Comparison of ENCODE assay signal across 25 mouse cellular contexts in the genomic region with DNA sequence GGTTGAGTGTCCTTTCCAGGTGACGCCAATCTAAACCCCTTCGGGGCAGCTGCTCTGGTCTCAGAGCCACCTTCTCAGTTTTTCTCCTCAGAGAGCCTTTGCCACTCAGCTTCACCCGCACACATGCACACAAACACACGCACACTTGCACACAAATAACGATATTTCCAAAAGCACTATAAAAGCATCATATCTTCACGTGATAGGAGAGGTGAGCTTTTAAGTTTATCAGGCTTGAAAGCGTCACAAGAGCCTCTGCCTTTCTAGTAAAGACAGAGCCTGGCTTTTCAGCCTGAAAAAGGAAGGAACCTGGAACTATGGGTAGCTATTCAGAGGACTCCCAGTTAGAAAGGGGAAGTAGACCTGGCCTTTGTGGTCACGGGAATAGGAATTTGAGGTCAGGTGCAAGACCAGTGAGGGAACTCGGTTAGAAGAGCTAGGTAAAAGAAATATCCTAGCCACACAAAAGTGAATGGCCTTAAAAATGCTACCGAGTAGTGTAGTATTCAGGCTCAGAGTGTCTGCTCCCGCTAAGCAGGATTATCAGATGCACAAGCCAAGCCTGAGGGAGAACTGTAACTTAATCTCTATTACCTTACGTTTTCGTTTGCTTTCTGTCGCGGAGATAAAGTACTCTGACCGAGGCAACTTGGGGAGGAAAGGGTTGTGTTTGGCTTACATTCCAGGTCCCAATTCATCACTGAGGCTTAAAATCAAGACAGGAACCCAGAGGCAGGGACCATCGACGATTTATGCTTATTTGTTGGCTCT. TPM values are rescaled to one million over a fixed set of nuclear protein-coding genes. Genes with fewer than 3 reads are reported as not detected.
A peak's percentile ranks its signal among the peaks of the same experiment; 100 is the strongest.
DNase-seq lines count a peak whose midpoint lies in the region; ATAC-seq and TF ChIP-seq lines count a peak whose summit lies in the region.
"Had no signal": no experiment of that assay in that cellular context is flagged by ENCODE, and none has a peak within 500 bp of the region (broad histone marks: within the 10 kb centered on the region; RNA-seq: fewer than 3 reads in every experiment).

No protein-coding gene starts in this region.

- peak; percentile 81 for ATAC-seq in liver, embryonic 12.5 days
- ATAC-seq in megakaryocyte, adult 5-6 weeks (ENCODE audit: poor library complexity, severe bottlenecking) = peak; percentile 71
- ATAC-seq in hindbrain, embryonic 14.5 days (ENCODE audit: low FRiP score) = no peak
- ATAC-seq: activated CD4-positive, CD25-positive, alpha-beta regulatory T cell, adult 4 months; forebrain, embryonic 14.5 days; inflammation-experienced regulatory T-cells, adult 6 months; lung, postnatal 0 days had no signal

- peak overlapping the region; percentile 46 for H3K4me2 ChIP-seq in liver, embryonic 12.5 days
- no peak overlapping the region for H3K4me2 ChIP-seq in hindbrain, embryonic 14.5 days (replicated peaks)
- H3K4me2 ChIP-seq: heart, embryonic 13.5 days; hindbrain, embryonic 12.5 days; midbrain, embryonic 12.5 days had no signal

- peak overlapping the region; percentile 99 for H3K27ac ChIP-seq in MEL (ENCODE audit: control insufficient read depth, low read depth, low read length)
- H3K27ac ChIP-seq in liver, embryonic 12.5 days = 0 out of 2 replicates have a peak overlapping the region, but pooled peaks have one; percentile 20
- no peak overlapping the region for H3K27ac ChIP-seq in hindbrain, embryonic 14.5 days
- H3K27ac ChIP-seq: heart, embryonic 13.5 days; hindbrain, embryonic 12.5 days; macrophage; midbrain, embryonic 12.5 days had no signal

- TF ChIP-seq EP300 in MEL (IDR thresholded peaks at IDR 0.05; ENCODE audit: low read depth in 1 of 2, low read length in 2 of 2) = peak; percentile 77 to 86

- TF ChIP-seq CTCF in MEL (IDR thresholded peaks at IDR 0.05 in 2 of 3, conservative IDR thresholded peaks at IDR 0.05 in 1 of 3; ENCODE audit: control insufficient read depth in 1 of 3, insufficient read depth in 1 of 3, low read depth in 2 of 3, low read length in 3 of 3, poor library complexity in 1 of 3, severe bottlenecking in 1 of 3) = no peak

- peak overlapping the region; percentile 4 to 62 for H3K4me3 ChIP-seq in MEL (ENCODE audit: control insufficient read depth in 1 of 2, insufficient read depth in 1 of 2, low read depth in 2 of 2, low read length in 2 of 2)
- peak overlapping the region; percentile 41 for H3K4me3 ChIP-seq in erythroblast, embryonic 14.5 days (replicated peaks)
- no peak overlapping the region for H3K4me3 ChIP-seq in liver, embryonic 12.5 days
- no peak overlapping the region for H3K4me3 ChIP-seq in hindbrain, embryonic 14.5 days (replicated peaks; ENCODE audit: low read length)
- H3K4me3 ChIP-seq: heart, embryonic 13.5 days; hindbrain, embryonic 12.5 days; midbrain, embryonic 12.5 days had no signal

- peak in 1 of 2 experiments; percentile 13; a peak in 1 of 4 replicates for TF ChIP-seq POLR2A in MEL (IDR thresholded peaks at IDR 0.05; ENCODE audit: control insufficient read depth in 1 of 2, insufficient read depth in 1 of 2, low read depth in 1 of 2, low read length in 2 of 2, poor library complexity in 1 of 2)

- WGBS in liver, embryonic 12.5 days (ENCODE audit: insufficient replicate concordance) = 31% methylated on average over 18 of the region's 18 CpGs
- 90% methylated on average over 18 of the region's 18 CpGs for WGBS in hindbrain, embryonic 14.5 days

- no peaks in the 10 kb centered on the region; the same call in 1 of the 2 replicates for H3K79me2 ChIP-seq in MEL (ENCODE audit: control insufficient read depth, insufficient read depth, low read length, poor library complexity)

- no peak for TF ChIP-seq RAD21 in MEL (IDR thresholded peaks at IDR 0.05; ENCODE audit: low read depth, low read length)

- no peaks in the 10 kb centered on the region for H3K9me3 ChIP-seq in MEL (replicated peaks; ENCODE audit: insufficient read depth, low read length)
- H3K9me3 ChIP-seq in erythroblast, embryonic 14.5 days (ENCODE audit: control insufficient read depth, low read length) = no peaks in the 10 kb centered on the region
- H3K9me3 ChIP-seq in liver, embryonic 12.5 days (replicated peaks) = no peaks in the 10 kb centered on the region
- H3K9me3 ChIP-seq in hindbrain, embryonic 14.5 days (ENCODE audit: control insufficient read depth, low read length) = no peaks in the 10 kb centered on the region
- H3K9me3 ChIP-seq: heart, embryonic 13.5 days; hindbrain, embryonic 12.5 days; midbrain, embryonic 12.5 days had no signal

- peaks cover 7 to 46% of the 10 kb centered on the region in 2 experiments for H3K4me1 ChIP-seq in MEL (ENCODE audit: control insufficient read depth in 1 of 2, insufficient read depth in 2 of 2, low read length in 2 of 2)
- H3K4me1 ChIP-seq in erythroblast, embryonic 14.5 days (ENCODE audit: control insufficient read depth) = peaks cover 49% of the 10 kb centered on the region
- H3K4me1 ChIP-seq in liver, embryonic 12.5 days = peaks cover 27% of the 10 kb centered on the region
- no peaks in the 10 kb centered on the region for H3K4me1 ChIP-seq in hindbrain, embryonic 14.5 days (replicated peaks; ENCODE audit: control insufficient read depth, insufficient read depth, low read length)
- H3K4me1 ChIP-seq: hindbrain, embryonic 12.5 days; midbrain, embryonic 12.5 days had no signal

- H3K36me3 ChIP-seq in MEL (ENCODE audit: control insufficient read depth in 1 of 2, insufficient read depth in 2 of 2, low read length in 2 of 2) = peaks cover under 1 to 24% of the 10 kb centered on the region in 2 experiments; a peak in 2 of 4 replicates
- H3K36me3 ChIP-seq in erythroblast, embryonic 14.5 days (ENCODE audit: control insufficient read depth) = no peaks in the 10 kb centered on the region
- 0 out of 2 replicates have a peak, but pooled peaks cover 2% of the 10 kb centered on the region for H3K36me3 ChIP-seq in liver, embryonic 12.5 days
- H3K36me3 ChIP-seq in hindbrain, embryonic 14.5 days (replicated peaks; ENCODE audit: control insufficient read depth, insufficient read depth) = no peaks in the 10 kb centered on the region
- H3K36me3 ChIP-seq: hindbrain, embryonic 12.5 days had no signal

- H3K9ac ChIP-seq in MEL (ENCODE audit: control insufficient read depth, low read depth, low read length, poor library complexity, severe bottlenecking) = peak overlapping the region; percentile 56
- H3K9ac ChIP-seq in liver, embryonic 12.5 days = 0 out of 2 replicates have a peak overlapping the region, but pooled peaks have one; percentile 19
- no peak overlapping the region for H3K9ac ChIP-seq in hindbrain, embryonic 14.5 days
- H3K9ac ChIP-seq: heart, embryonic 13.5 days; hindbrain, embryonic 12.5 days; midbrain, embryonic 12.5 days had no signal

- peak; percentile 86 for DNase-seq in MEL (ENCODE audit: low read depth, low spot score)
- no peak for DNase-seq in frontal cortex, postnatal 25 days (ENCODE audit: low spot score in 2 of 2)
- DNase-seq in Muller cell, postnatal 12 days (ENCODE audit: inconsistent ontology term) = no peak
- DNase-seq in spleen, postnatal 36 days (ENCODE audit: low spot score in 2 of 2) = no peak
- DNase-seq in hindbrain, embryonic 14.5 days (ENCODE audit: low spot score) = no peak
- DNase-seq: adrenal gland, postnatal 10 days; cerebellum, adult 2 months; cerebellum, postnatal 36 days; heart, adult 11 months; heart, postnatal 14 days; kidney, adult 2 months; kidney, postnatal 14 days; left cerebral cortex, postnatal 4 days; thymus, postnatal 25 days had no signal

- no peaks in the 10 kb centered on the region for H3K27me3 ChIP-seq in MEL (ENCODE audit: control insufficient read depth in 1 of 2, insufficient read depth in 2 of 2, low read length in 2 of 2)
- H3K27me3 ChIP-seq in erythroblast, embryonic 14.5 days (ENCODE audit: control insufficient read depth) = no peaks in the 10 kb centered on the region
- no peaks in the 10 kb centered on the region for H3K27me3 ChIP-seq in liver, embryonic 12.5 days (replicated peaks)
- no peaks in the 10 kb centered on the region for H3K27me3 ChIP-seq in hindbrain, embryonic 14.5 days (ENCODE audit: control insufficient read depth, insufficient read depth, low read length)
- H3K27me3 ChIP-seq: heart, embryonic 13.5 days; hindbrain, embryonic 12.5 days; midbrain, embryonic 12.5 days had no signal

TF ChIP-seq in MEL, 35 proteins besides CTCF, POLR2A, EP300 and RAD21 (continues in another document):
- TF ChIP-seq USF1 (IDR thresholded peaks at IDR 0.05; ENCODE audit: low read depth, low read length) (peak; percentile 66), ELF1 (IDR thresholded peaks at IDR 0.05; ENCODE audit: low read depth, low read length) (no peak), NRF1 (IDR thresholded peaks at IDR 0.05; ENCODE audit: insufficient read depth, low read depth, low read length, poor library complexity, severe bottlenecking) (no peak), CHD1 (IDR thresholded peaks at IDR 0.05; ENCODE audit: low read depth, low read length) (no peak), BHLHE40 (IDR thresholded peaks at IDR 0.05; ENCODE audit: borderline replicate concordance, low read depth, low read length) (peak; percentile 66), POLR2AphosphoS5 (IDR thresholded peaks at IDR 0.05; ENCODE audit: borderline replicate concordance, low read depth, low read length) (no peak), MXI1 (IDR thresholded peaks at IDR 0.05; ENCODE audit: low read depth, low read length) (0 out of 2 replicates have a peak, but pooled peaks have one; percentile 18), ZNF384 (IDR thresholded peaks at IDR 0.05; ENCODE audit: low read depth, low read length) (no peak), ZMIZ1 (IDR thresholded peaks at IDR 0.05; ENCODE audit: low read depth, low read length) (no peak), MYB (IDR thresholded peaks at IDR 0.05; ENCODE audit: low read depth, low read length) (peak; percentile 46; the same call in 1 of the 2 replicates), MYC (IDR thresholded peaks at IDR 0.05; ENCODE audit: low read depth, low read length) (peak; percentile 39; the same call in 1 of the 2 replicates), KAT2A (conservative IDR thresholded peaks at IDR 0.05; ENCODE audit: low read depth, low read length) (no peak), GATA1 (IDR thresholded peaks at IDR 0.05; ENCODE audit: low read depth, low read length) (peak; percentile 78), CHD2 (IDR thresholded peaks at IDR 0.05; ENCODE audit: low read length) (no peak), NELFE (IDR thresholded peaks at IDR 0.05; ENCODE audit: low read depth, low read length) (peak; percentile 31; the same call in 1 of the 2 replicates), TCF12 (IDR thresholded peaks at IDR 0.05; ENCODE audit: low read depth, low read length) (peak; percentile 87)

RNA-seq across cellular contexts. Expression of a gene that starts 36.2 kb away (rescaled TPM):
- 86.5 and 103 TPM in 2 replicates for total RNA-seq in MEL (2012; rRNA removed)
- 100 to 1,000 TPM in 1 of 2 experiments, 10 to 100 TPM in 1; 97.0 to 128 TPM for polyA plus RNA-seq in MEL (2012; ENCODE audit: insufficient read depth in 1 of 2, insufficient read length in 2 of 2, low read depth in 1 of 2, low replicate concordance in 2 of 2, missing spikeins in 1 of 2)
- polyA plus RNA-seq in erythroblast, embryonic 14.5 days (2012) = 9.6 and 15.5 TPM in 2 replicates
- polyA plus RNA-seq in liver, embryonic 12.5 days (2016; fragmentation: Nextera tagmentation; extraction: Ambion mirVana) = 226 and 231 TPM in 2 replicates
- 176 and 191 TPM in 2 replicates for total RNA-seq in megakaryocyte, adult 5-6 weeks (2015)
- 126 and 128 TPM in 2 replicates for total RNA-seq in megakaryocyte, adult 5-6 weeks (2017)
- 27.9 and 28.1 TPM in 2 replicates for polyA plus RNA-seq in hindbrain, embryonic 14.5 days (2014; fragmentation: Nextera tagmentation; extraction: Ambion mirVana)

Comparison
In these comparisons a context has a peak if more than half of its experiments do, and no peak if none do; other contexts are left out.
1. H3K4me3 ChIP-seq: peak in MEL (2 of 2) and erythroblast, embryonic 14.5 days (single experiment); none in liver, embryonic 12.5 days (single experiment) and hindbrain, embryonic 14.5 days (single experiment).